Mouse (Mus musculus): ENCODE measurements at regions not wholly inside any gene's neighbourhood (a gene's known extent, or its start where the extent isn't known, plus 50 kb on each side); places are given as distances from the start of the nearest gene placed in this dataset.
A peak's percentile ranks its signal among the peaks of the same experiment; 100 is the strongest.

DNA sequence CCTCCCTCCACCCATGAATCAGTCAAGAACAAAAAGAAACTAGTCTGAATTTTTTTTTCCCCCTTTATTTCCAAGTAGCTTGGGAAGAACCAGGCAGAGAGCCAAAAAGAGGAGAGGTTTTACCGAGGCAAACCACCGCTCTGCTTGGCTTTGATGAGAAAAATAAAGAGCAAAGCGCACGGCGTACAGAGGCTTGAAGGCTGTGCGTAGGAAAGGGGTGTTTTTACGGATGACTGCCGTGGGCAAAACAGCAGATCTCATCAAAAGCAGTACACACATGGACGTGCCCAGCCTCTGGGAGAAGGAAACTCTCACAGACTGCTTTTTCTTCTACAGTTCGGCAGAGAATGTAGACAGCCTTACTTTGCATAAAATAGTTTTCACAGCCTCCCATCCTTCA is 128.5 kb upstream of the Arid1b start:
- peak overlapping the region; percentile 26 for H3K4me2 ChIP-seq (replicated peaks)
- H3K4me3 ChIP-seq (replicated peaks) = no peak overlapping the region
- no peaks in the 10 kb centered on the region for H3K9me3 ChIP-seq
- peak overlapping the region; percentile 17; the same call in 1 of the 2 replicates for H3K27ac ChIP-seq
- no peaks in the 10 kb centered on the region for H3K36me3 ChIP-seq
- no peaks in the 10 kb centered on the region for H3K27me3 ChIP-seq
- H3K4me1 ChIP-seq (replicated peaks) = peaks cover 17% of the 10 kb centered on the region
- WGBS = 23% methylated on average over 10 of the region's 10 CpGs
- peak; percentile 77 for ATAC-seq
- H3K9ac ChIP-seq (replicated peaks) = no peak overlapping the region

DNA sequence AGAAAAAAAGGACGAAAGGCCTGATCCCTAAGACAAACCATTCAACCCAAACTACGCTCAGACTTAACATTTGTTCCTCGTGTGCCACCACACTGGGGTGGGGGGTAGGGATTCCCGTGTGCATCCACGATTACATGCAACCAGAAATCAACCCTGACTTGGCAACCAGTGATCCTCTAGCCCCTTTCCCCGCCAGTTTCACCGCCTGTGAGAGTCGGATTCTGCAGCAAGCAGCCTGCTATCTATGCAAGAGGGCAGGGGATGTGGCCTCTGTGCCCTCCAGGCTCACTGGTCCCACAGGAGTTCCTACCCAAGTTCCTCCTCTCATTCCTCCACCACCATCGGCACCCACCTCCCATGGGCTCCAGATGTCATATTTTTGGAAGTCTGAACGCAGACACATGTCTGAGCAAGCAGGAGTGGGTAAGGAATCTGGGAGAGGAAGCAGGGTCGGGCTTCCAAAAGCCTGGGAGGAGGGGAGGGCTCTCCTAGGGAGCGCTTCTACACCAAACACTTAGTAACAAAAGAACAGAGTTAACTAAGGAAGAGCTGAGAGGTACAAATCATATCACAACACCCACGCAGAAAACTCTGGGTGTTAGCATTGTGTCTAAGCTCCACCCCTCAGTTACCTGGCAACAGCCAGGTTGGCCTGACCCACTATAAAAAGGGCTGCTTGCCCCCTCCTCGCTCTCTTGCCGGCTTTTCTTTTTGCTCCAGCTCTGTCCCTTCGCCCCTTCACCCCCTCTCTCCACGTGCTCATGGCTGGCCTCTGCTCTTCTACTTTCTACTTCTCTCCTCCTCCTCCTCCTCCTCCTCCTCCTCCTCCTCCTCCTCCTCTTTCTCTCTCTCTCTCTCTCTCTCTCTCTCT is 127.9 kb upstream of the Arid1b start:
- WGBS = 32% methylated on average over 17 of the region's 17 CpGs
- peaks cover 17% of the 10 kb centered on the region for H3K4me1 ChIP-seq (replicated peaks)
- H3K9ac ChIP-seq (replicated peaks) = peak overlapping the region; percentile 43; the same call in 1 of the 2 replicates
- H3K27ac ChIP-seq = peak overlapping the region; percentile 52; the same call in 1 of the 2 replicates
- no peaks in the 10 kb centered on the region for H3K36me3 ChIP-seq
- peak; percentile 66 for ATAC-seq
- no peaks in the 10 kb centered on the region for H3K9me3 ChIP-seq
- peak overlapping the region; percentile 26 for H3K4me2 ChIP-seq (replicated peaks)
- H3K4me3 ChIP-seq (replicated peaks) = no peak overlapping the region
- no peaks in the 10 kb centered on the region for H3K27me3 ChIP-seq

DNA sequence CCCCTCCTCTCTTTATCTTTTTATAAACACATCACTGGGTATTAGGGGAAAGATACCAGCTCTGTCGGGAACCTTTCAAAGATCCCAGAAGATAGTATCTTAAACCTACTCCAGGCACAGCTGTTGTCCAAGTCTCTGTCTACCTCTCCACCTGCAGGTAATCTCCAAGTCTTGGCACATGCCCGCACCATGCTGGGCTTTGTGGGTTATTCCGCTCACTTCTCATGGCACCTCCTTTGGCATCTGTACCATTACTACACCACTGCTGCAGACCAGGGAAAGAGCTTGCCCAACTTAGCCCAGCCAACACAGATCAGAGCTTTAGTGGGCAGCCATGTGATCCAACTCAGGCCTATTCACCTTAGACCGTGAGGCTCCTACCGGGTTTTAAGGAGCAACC is 127.0 kb upstream of the Arid1b start:
- Histone ChIP-seq H3K4me2 (replicated peaks) (no peak overlapping the region), H3K9ac (replicated peaks) (no peak overlapping the region), H3K9me3 (no peaks in the 10 kb centered on the region), H3K4me3 (replicated peaks) (no peak overlapping the region), H3K27ac (no peak overlapping the region), H3K4me1 (replicated peaks) (peaks cover 17% of the 10 kb centered on the region), H3K27me3 (no peaks in the 10 kb centered on the region), H3K36me3 (no peaks in the 10 kb centered on the region)
- no peak for ATAC-seq
- WGBS = 92% methylated on average over 5 of the region's 5 CpGs

GRCm38 (mm10) chr17:4867754-4868445 is 126.2 kb upstream of the Arid1b start:
- Histone ChIP-seq H3K27me3 (no peaks in the 10 kb centered on the region), H3K9ac (replicated peaks) (no peak overlapping the region), H3K4me1 (replicated peaks) (peaks cover 17% of the 10 kb centered on the region), H3K4me2 (replicated peaks) (no peak overlapping the region), H3K4me3 (replicated peaks) (no peak overlapping the region), H3K36me3 (no peaks in the 10 kb centered on the region), H3K27ac (no peak overlapping the region), H3K9me3 (no peaks in the 10 kb centered on the region)
- ATAC-seq = no peak
- 92% methylated on average over 9 of the region's 9 CpGs for WGBS

DNA sequence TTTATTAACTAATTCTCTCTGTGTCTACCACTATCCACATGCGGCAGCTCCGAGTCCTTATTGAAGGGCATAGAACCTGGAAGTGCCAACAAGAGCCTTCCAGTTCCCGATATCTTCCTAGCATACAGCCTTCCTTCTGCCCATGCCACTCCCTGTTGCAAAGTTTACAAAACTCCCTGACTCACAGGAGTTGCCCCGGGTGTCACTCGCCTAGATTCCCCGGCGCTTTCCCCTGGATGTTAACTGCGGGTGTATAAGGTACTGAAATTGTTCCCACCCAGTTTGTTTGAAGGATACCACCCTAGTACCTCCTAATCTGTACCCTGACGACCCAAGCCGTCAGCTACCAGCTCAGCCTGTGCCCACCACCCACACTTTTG is 125.7 kb upstream of the Arid1b start:
- Histone ChIP-seq H3K4me1 (replicated peaks) (peaks cover 17% of the 10 kb centered on the region), H3K9ac (replicated peaks) (no peak overlapping the region), H3K36me3 (no peaks in the 10 kb centered on the region), H3K9me3 (no peaks in the 10 kb centered on the region), H3K4me3 (replicated peaks) (no peak overlapping the region), H3K4me2 (replicated peaks) (no peak overlapping the region), H3K27me3 (no peaks in the 10 kb centered on the region), H3K27ac (no peak overlapping the region)
- 94% methylated on average over 10 of the region's 10 CpGs for WGBS
- no peak for ATAC-seq

DNA sequence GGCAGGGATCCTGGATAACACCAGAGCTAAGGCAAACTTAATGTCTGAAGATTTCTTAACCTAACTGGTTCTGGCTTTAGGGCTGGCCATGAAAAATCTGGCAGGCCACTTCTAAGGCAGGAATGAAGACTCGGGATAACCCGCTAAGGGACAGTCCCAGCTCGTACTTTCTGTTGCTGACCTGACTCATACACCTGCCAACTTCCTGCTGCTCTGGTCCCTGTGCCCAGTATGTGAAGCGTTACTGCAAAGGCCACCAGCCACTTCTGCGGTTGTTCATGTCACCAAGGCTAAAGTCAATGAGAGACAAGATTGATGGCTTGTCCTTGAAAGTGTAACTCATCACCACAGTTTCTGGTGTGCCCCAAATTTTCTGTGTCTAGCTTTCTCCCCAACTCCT is 125.3 kb upstream of the Arid1b start:
- Histone ChIP-seq H3K4me2 (replicated peaks) (no peak overlapping the region), H3K9me3 (no peaks in the 10 kb centered on the region), H3K4me1 (replicated peaks) (peaks cover 17% of the 10 kb centered on the region), H3K27ac (no peak overlapping the region), H3K36me3 (no peaks in the 10 kb centered on the region), H3K27me3 (no peaks in the 10 kb centered on the region), H3K9ac (replicated peaks) (no peak overlapping the region), H3K4me3 (replicated peaks) (no peak overlapping the region)
- WGBS = 91% methylated on average over 5 of the region's 5 CpGs
- no peak for ATAC-seq

DNA sequence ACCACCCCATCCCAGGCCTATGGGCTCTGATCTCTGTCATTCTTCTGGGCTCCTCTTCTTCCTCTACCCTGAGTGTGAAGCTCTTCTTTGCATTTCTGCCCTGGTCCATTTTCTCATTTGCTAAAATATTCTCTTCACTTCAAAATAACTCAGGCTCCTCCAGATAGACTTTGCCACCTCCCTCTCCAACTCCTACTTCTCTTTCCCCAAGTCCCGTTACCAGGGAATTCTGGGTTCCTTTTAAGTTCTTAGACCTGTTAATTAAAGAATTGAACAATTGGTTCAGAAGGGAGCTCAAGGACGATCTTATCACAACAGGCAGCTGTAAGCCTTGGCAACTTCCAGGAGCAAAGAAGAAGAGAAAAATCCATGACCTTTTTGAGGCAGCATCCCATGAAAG is 122.9 kb upstream of the Arid1b start:
- Histone ChIP-seq H3K9ac (replicated peaks) (no peak overlapping the region), H3K36me3 (no peaks in the 10 kb centered on the region), H3K27ac (no peak overlapping the region), H3K27me3 (no peaks in the 10 kb centered on the region), H3K4me3 (replicated peaks) (no peak overlapping the region), H3K4me2 (replicated peaks) (no peak overlapping the region), H3K9me3 (no peaks in the 10 kb centered on the region), H3K4me1 (replicated peaks) (peaks cover 3% of the 10 kb centered on the region)
- ATAC-seq = no peak
- WGBS = 44% methylated on average over 2 of the region's 2 CpGs

DNA sequence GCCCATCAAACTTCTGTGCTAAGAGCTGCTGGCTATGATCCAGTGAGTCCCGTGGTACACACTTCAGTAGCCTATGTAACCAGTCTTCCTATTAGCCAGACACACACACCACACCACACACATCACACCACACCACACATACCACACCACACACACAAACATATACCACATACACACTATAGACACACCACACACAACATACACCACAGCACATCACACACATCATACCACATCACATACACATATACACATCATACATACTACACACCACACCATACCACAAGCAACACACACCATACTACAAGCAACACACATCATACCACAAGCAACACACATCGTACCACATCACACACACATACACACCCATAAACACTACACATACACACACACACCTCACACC is 119.7 kb upstream of the Arid1b start:
- no peak overlapping the region for H3K4me2 ChIP-seq (replicated peaks)
- H3K4me1 ChIP-seq (replicated peaks) = no peaks in the 10 kb centered on the region
- no peak for ATAC-seq

DNA sequence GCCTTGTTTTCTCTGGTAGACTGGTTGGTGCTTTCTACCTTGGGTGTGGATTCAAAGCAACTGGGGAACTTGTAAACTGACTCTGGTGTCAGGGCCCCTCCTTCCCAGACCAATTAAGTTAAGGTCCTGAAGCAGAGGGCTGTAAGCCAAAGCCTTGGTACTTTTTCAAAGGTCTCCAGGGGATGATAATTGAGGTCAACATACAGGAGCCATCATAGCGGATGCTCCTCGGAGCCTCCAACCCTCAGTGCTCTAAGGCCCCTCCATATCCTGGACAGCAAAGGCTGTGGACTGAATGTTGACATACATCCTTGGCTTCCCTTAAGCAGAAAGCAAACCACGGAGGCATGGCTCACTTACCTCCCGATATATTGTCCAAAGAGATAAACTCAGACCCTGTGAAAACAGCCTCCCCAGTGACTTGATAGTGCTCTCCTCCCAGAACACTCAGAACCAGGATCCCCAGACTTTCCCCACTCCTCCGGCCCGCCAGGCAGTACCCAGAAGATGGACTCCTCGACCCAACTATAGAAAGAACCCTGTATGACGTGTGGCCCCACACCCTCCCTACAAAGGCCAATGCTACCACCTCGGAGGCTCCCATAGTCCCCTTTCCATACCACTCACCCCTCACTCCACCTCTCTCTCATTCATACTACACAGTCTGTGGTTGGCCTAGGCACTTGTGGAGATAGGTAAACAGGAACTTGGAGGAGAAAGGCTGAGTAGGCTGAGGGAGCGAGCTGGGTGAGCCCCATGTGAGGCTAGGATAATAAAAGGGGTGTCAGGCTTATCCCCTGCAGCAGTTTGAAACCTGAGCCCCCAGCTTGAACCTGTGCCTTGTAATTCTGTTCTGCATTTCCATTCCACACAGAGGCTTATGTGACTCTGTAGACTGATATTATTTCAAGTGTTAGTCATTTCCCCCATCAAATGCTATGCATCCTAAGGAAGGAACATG is 118.8 kb upstream of the Arid1b start:
- Histone ChIP-seq H3K4me3 (replicated peaks) (no peak overlapping the region), H3K27ac (no peak overlapping the region), H3K36me3 (no peaks in the 10 kb centered on the region), H3K9me3 (no peaks in the 10 kb centered on the region), H3K4me2 (replicated peaks) (no peak overlapping the region), H3K27me3 (no peaks in the 10 kb centered on the region), H3K9ac (replicated peaks) (no peak overlapping the region), H3K4me1 (replicated peaks) (no peaks in the 10 kb centered on the region)
- 84% methylated on average over 10 of the region's 10 CpGs for WGBS
- ATAC-seq = no peak

More for the DNA sequence above, 119.7 kb upstream of the Arid1b start:
- Histone ChIP-seq H3K36me3 (no peaks in the 10 kb centered on the region), H3K9me3 (no peaks in the 10 kb centered on the region), H3K27ac (no peak overlapping the region), H3K27me3 (no peaks in the 10 kb centered on the region), H3K4me3 (replicated peaks) (no peak overlapping the region), H3K9ac (replicated peaks) (no peak overlapping the region)
- WGBS = 86% methylated on average over 2 of the region's 2 CpGs

- WGBS = 87% methylated on average over 4 of the region's 4 CpGs
- H3K4me2 ChIP-seq (replicated peaks) = no peak overlapping the region
- H3K27ac ChIP-seq = no peak overlapping the region
- H3K9me3 ChIP-seq = no peaks in the 10 kb centered on the region
- H3K4me3 ChIP-seq (replicated peaks) = no peak overlapping the region
- no peak overlapping the region for H3K9ac ChIP-seq (replicated peaks)
- no peak for ATAC-seq
- no peaks in the 10 kb centered on the region for H3K36me3 ChIP-seq
- no peaks in the 10 kb centered on the region for H3K27me3 ChIP-seq
- no peaks in the 10 kb centered on the region for H3K4me1 ChIP-seq (replicated peaks)
These were observed 117.7 kb upstream of the Arid1b start for GRCm38 (mm10) chr17:4876431-4876830.

DNA sequence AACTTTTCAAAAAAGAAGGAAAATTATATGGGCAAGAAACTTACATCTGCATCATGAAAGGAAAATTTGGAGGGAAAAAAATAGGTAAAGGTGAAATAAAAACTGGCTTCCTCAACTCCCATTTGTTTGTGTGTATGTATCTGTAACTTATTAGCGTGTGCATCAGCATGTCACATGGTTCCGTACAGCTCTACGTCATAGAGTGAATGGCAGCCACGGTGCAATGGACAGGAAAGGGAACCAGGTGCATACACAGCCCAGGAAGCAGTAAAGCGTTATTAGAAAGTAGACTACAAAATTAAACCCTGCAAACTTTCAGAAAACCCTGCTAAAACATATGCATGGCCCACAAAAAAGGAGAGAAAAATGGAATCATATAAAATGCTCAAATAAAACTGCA is 112.7 kb upstream of the Arid1b start:
- 94% methylated on average over 5 of the region's 5 CpGs for WGBS
- Histone ChIP-seq H3K27ac (no peak overlapping the region), H3K4me1 (replicated peaks) (no peaks in the 10 kb centered on the region), H3K4me2 (replicated peaks) (no peak overlapping the region), H3K36me3 (no peaks in the 10 kb centered on the region), H3K9me3 (no peaks in the 10 kb centered on the region), H3K4me3 (replicated peaks) (no peak overlapping the region), H3K9ac (replicated peaks) (no peak overlapping the region), H3K27me3 (no peaks in the 10 kb centered on the region)
- ATAC-seq = no peak

GRCm38 (mm10) chr17:4884083-4884482 is 110.0 kb upstream of the Arid1b start:
- Histone ChIP-seq H3K27ac (no peak overlapping the region), H3K36me3 (no peaks in the 10 kb centered on the region), H3K4me3 (replicated peaks) (no peak overlapping the region), H3K4me2 (replicated peaks) (no peak overlapping the region), H3K4me1 (replicated peaks) (no peaks in the 10 kb centered on the region), H3K9me3 (no peaks in the 10 kb centered on the region), H3K27me3 (no peaks in the 10 kb centered on the region), H3K9ac (replicated peaks) (no peak overlapping the region)
- WGBS = 95% methylated on average over 2 of the region's 2 CpGs
- ATAC-seq = no peak

All from midbrain, embryonic 13.5 days (tissue).